Mouse (Mus musculus): ENCODE results near the gene Isoc2a. TPM values are rescaled to one million over a fixed set of nuclear protein-coding genes. Genes with fewer than 3 reads are reported as not detected.

The Isoc2a gene
- polyA plus RNA-seq, 1 experiment from 2014 or later = 1.3 TPM

Other genes with a start within 250 kb of the Isoc2a start
- 1.0 and 1.2 TPM in 2 replicates for gene Tmem86b, start 245.7 kb upstream of the Isoc2a start, polyA plus RNA-seq (2014; fragmentation: Nextera tagmentation; extraction: Ambion mirVana)
- 7.1 and 7.7 TPM in 2 replicates for gene Ppp6r1, start 218.1 kb upstream of the Isoc2a start, polyA plus RNA-seq (2014; fragmentation: Nextera tagmentation; extraction: Ambion mirVana)
- gene Hspbp1, start 192.1 kb upstream of the Isoc2a start, polyA plus RNA-seq (2014; fragmentation: Nextera tagmentation; extraction: Ambion mirVana) = 77.5 and 77.7 TPM in 2 replicates
- gene Brsk1, start 186.5 kb upstream of the Isoc2a start, polyA plus RNA-seq (2014; fragmentation: Nextera tagmentation; extraction: Ambion mirVana) = 1.6 and 1.8 TPM in 2 replicates
- 0.11 TPM in 1 of 2 replicates, not detected in the other for gene Tmem150b, start 151.9 kb upstream of the Isoc2a start, polyA plus RNA-seq (2014; fragmentation: Nextera tagmentation; extraction: Ambion mirVana)
- 41.5 and 50.6 TPM in 2 replicates for gene Kmt5c, start 137.0 kb upstream of the Isoc2a start, polyA plus RNA-seq (2014; fragmentation: Nextera tagmentation; extraction: Ambion mirVana)
- gene Cox6b2, start 124.1 kb upstream of the Isoc2a start, polyA plus RNA-seq (2014; fragmentation: Nextera tagmentation; extraction: Ambion mirVana) = 36.4 and 39.6 TPM in 2 replicates
- gene Fam71e2, start 105.9 kb upstream of the Isoc2a start, polyA plus RNA-seq (2014; fragmentation: Nextera tagmentation; extraction: Ambion mirVana) = not detected in 2 replicates
- 0.13 TPM in 1 of 2 replicates, not detected in the other for gene Il11, start 94.3 kb upstream of the Isoc2a start, polyA plus RNA-seq (2014; fragmentation: Nextera tagmentation; extraction: Ambion mirVana)
- gene Tmem190, start 94.2 kb upstream of the Isoc2a start, polyA plus RNA-seq (2014; fragmentation: Nextera tagmentation; extraction: Ambion mirVana) = not detected in 2 replicates
- gene Tmem238, start 87.5 kb upstream of the Isoc2a start, polyA plus RNA-seq (2014; fragmentation: Nextera tagmentation; extraction: Ambion mirVana) = 5.5 and 6.6 TPM in 2 replicates
- gene Rpl28, start 84.3 kb upstream of the Isoc2a start, polyA plus RNA-seq (2014; fragmentation: Nextera tagmentation; extraction: Ambion mirVana) = 275 and 300 TPM in 2 replicates
- 347 and 359 TPM in 2 replicates for gene Ube2s, start 64.6 kb upstream of the Isoc2a start, polyA plus RNA-seq (2014; fragmentation: Nextera tagmentation; extraction: Ambion mirVana)
- 0.68 and 0.76 TPM in 2 replicates for gene Shisa7, start 32.5 kb upstream of the Isoc2a start, polyA plus RNA-seq (2014; fragmentation: Nextera tagmentation; extraction: Ambion mirVana)
- gene Isoc2b, start 6.9 kb upstream of the Isoc2a start, polyA plus RNA-seq (2014; fragmentation: Nextera tagmentation; extraction: Ambion mirVana) = 6.5 and 7.0 TPM in 2 replicates
- gene Gm36210, start 29.4 kb downstream of the Isoc2a start, polyA plus RNA-seq (2014; fragmentation: Nextera tagmentation; extraction: Ambion mirVana) = 0.35 TPM in 1 of 2 replicates, not detected in the other
- 3.7 and 4.0 TPM in 2 replicates for gene Zfp628, start 38.1 kb downstream of the Isoc2a start, polyA plus RNA-seq (2014; fragmentation: Nextera tagmentation; extraction: Ambion mirVana)
- gene Nat14, start 44.9 kb downstream of the Isoc2a start, polyA plus RNA-seq (2014; fragmentation: Nextera tagmentation; extraction: Ambion mirVana) = 1.9 and 2.6 TPM in 2 replicates
- gene Ssc5d, start 48.6 kb downstream of the Isoc2a start, polyA plus RNA-seq (2014; fragmentation: Nextera tagmentation; extraction: Ambion mirVana) = 8.1 and 8.7 TPM in 2 replicates
- gene Sbk2, start 87.3 kb downstream of the Isoc2a start, polyA plus RNA-seq (2014; fragmentation: Nextera tagmentation; extraction: Ambion mirVana) = 0.64 and 0.92 TPM in 2 replicates
- 0.06 and 0.08 TPM in 2 replicates for gene Sbk3, start 94.0 kb downstream of the Isoc2a start, polyA plus RNA-seq (2014; fragmentation: Nextera tagmentation; extraction: Ambion mirVana)
- gene Zfp579, start 119.0 kb downstream of the Isoc2a start, polyA plus RNA-seq (2014; fragmentation: Nextera tagmentation; extraction: Ambion mirVana) = 23.0 and 30.4 TPM in 2 replicates
- 14.5 and 16.5 TPM in 2 replicates for gene Zfp524, start 137.3 kb downstream of the Isoc2a start, polyA plus RNA-seq (2014; fragmentation: Nextera tagmentation; extraction: Ambion mirVana)
- gene Fiz1, start 137.5 kb downstream of the Isoc2a start, polyA plus RNA-seq (2014; fragmentation: Nextera tagmentation; extraction: Ambion mirVana) = 31.1 and 32.8 TPM in 2 replicates
- 1.5 TPM in 1 of 2 replicates, not detected in the other for gene Gm44973, start 138.3 kb downstream of the Isoc2a start, polyA plus RNA-seq (2014; fragmentation: Nextera tagmentation; extraction: Ambion mirVana)
- gene Zfp865, start 143.2 kb downstream of the Isoc2a start, polyA plus RNA-seq (2014; fragmentation: Nextera tagmentation; extraction: Ambion mirVana) = 5.3 and 5.8 TPM in 2 replicates
- gene Ccdc106, start 143.4 kb downstream of the Isoc2a start, polyA plus RNA-seq (2014; fragmentation: Nextera tagmentation; extraction: Ambion mirVana) = 21.6 and 30.7 TPM in 2 replicates
- gene 4632433K11Rik, start 157.0 kb downstream of the Isoc2a start, polyA plus RNA-seq (2014; fragmentation: Nextera tagmentation; extraction: Ambion mirVana) = not detected in 2 replicates
- gene Zfp784, start 161.3 kb downstream of the Isoc2a start, polyA plus RNA-seq (2014; fragmentation: Nextera tagmentation; extraction: Ambion mirVana) = 4.4 and 6.0 TPM in 2 replicates
- gene Zfp580, start 174.4 kb downstream of the Isoc2a start, polyA plus RNA-seq (2014; fragmentation: Nextera tagmentation; extraction: Ambion mirVana) = 34.9 and 44.1 TPM in 2 replicates
- gene U2af2, start 185.0 kb downstream of the Isoc2a start, polyA plus RNA-seq (2014; fragmentation: Nextera tagmentation; extraction: Ambion mirVana) = 105 and 114 TPM in 2 replicates
- gene Epn1, start 203.1 kb downstream of the Isoc2a start, polyA plus RNA-seq (2014; fragmentation: Nextera tagmentation; extraction: Ambion mirVana) = 59.3 and 66.2 TPM in 2 replicates
- gene Rfpl4, start 239.8 kb downstream of the Isoc2a start, polyA plus RNA-seq (2014; fragmentation: Nextera tagmentation; extraction: Ambion mirVana) = not detected in 2 replicates
- 0.22 and 0.62 TPM in 2 replicates for gene Rasl2-9, start 248.8 kb downstream of the Isoc2a start, polyA plus RNA-seq (2014; fragmentation: Nextera tagmentation; extraction: Ambion mirVana)

Measured in embryonic facial prominence, embryonic 14.5 days (tissue).